Mouse (Mus musculus) thymus, postnatal 10 days (tissue): ENCODE results near the gene 4931406C07Rik.

Experiments used
- DNase-seq, 2 experiments: peaks; one replicate each; pipeline ENCODE4 v3.0.0; 2021; ENCODE audit warnings: low spot score in 2 of 2

Gene 4931406C07Rik

GRCm38 (mm10) chr9:15238297-15238990, 67.8 kb downstream of the 4931406C07Rik start:
- DNase-seq, result no peak

- no peak for DNase-seq
Measured at GRCm38 (mm10) chr9:15237516-15238296, 68.5 kb downstream of the 4931406C07Rik start.

- no peak for DNase-seq
Measured at GRCm38 (mm10) chr9:15235986-15236385, 70.3 kb downstream of the 4931406C07Rik start.

GRCm38 (mm10) chr9:15233604-15234003, 72.6 kb downstream of the 4931406C07Rik start:
- no peak for DNase-seq
